Mouse (Mus musculus): ENCODE data around the gene Pla2g3.
A peak's percentile ranks its signal among the peaks of the same experiment; 100 is the strongest.

Pla2g3 gene

GRCm38 (mm10) chr11:3538341-3538740 is 50.3 kb downstream of the Pla2g3 start:
- DNase-seq (ENCODE audit: low spot score): no peak

GRCm38 (mm10) chr11:3539111-3539825 is 51.2 kb downstream of the Pla2g3 start:
- DNase-seq (ENCODE audit: low spot score): peak; percentile 99

DNA sequence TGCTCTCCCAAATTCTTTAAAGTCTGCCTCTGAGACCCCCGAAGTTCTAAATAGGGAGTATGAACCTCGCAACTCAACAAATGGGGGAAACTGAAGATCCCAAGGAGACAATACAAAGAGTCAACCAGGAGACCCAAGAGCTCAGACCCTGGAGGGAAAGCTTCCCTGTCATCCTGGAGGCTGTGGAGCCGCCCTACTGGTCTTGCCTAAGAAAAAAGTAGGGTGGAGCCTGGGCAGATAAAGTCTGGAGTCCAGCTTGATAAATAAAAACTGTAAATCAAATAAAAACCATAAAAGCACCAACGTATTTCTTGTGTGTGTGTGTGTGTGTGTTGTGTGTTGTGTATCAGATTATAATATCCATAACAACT is 51.7 kb downstream of the Pla2g3 start:
- DNase-seq (ENCODE audit: low spot score): peak; percentile 16

DNA sequence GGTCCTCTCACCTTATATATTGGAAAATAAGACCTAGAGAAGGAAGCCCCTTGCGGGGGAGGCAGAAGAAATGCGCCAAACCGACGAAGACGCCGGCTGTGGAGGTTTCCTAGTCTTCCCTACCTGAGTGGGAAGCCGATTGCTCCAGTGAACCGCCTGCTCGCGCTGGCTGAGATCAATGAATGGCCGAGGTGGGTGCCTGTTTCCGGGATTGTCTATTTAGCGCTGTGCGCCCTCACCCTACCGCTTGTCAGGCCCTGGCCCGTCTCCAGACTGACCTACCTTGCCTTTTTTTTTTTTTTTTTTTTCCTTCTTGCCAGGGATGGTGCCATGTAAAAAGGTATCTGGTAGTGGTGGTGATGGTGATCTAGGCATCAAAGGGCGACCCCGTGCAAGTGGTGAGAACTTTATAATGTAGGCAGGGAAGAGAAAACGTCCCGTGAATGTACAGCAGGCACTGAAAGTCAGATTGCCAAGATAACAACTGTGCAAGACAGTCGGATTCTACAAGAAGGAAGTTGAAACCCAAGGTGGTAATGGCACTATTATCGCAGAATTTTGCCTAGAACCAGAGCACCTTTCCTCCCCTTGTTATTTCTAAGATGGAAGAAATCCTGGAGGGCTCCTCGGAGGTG is 52.5 kb downstream of the Pla2g3 start, which contains the start of gene Smtn:
TSS of gene Smtn (minus strand) at position 162 of the 635 bp plus-strand sequence.
- no peak for DNase-seq (ENCODE audit: low spot score)

DNA sequence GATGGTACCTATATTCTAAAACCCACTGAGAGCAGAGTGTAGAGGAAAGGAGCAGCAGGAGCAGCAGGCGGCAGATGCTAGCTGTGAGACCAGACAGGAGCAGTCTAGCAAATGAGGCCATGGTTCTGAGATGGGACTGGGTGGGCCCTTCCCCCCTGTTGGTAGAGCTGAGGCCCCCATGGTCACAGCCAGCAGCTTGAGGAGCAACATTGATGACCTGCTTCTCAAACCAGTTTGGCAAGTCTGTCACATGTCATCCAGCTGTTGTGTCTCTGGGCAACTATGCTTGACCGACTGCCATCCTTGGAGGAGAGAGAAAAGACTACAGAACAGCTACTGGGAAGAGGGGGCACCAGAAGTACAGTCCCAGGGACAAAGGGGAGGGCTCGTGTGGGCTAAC is 53.8 kb downstream of the Pla2g3 start:
- DNase-seq (ENCODE audit: low spot score): no peak

GRCm38 (mm10) chr11:3543001-3543400 is 54.9 kb downstream of the Pla2g3 start:
- no peak for DNase-seq (ENCODE audit: low spot score)

DNA sequence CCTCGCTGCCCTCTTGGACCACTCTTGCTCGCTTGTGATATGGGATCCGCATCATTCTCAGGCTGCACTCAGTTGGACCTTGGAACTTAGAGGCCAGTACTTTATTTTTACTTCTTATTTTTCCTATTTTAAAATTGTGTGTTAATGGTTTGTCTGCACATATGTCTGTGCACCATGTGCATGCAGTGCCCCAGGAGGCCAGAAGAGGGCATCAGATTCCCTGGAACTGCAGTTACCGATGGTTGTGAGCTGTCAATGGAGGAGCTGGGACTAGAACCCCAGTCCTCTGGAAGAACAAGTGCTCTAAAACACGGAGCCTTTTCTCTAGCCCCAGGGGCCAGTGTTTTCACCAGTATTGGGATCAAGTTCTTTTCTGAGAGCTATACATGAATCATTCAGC is 56.3 kb downstream of the Pla2g3 start:
- no peak for DNase-seq (ENCODE audit: low spot score)

- DNase-seq (ENCODE audit: low spot score): no peak
Observed at GRCm38 (mm10) chr11:3545531-3546241, 57.6 kb downstream of the Pla2g3 start.

DNA sequence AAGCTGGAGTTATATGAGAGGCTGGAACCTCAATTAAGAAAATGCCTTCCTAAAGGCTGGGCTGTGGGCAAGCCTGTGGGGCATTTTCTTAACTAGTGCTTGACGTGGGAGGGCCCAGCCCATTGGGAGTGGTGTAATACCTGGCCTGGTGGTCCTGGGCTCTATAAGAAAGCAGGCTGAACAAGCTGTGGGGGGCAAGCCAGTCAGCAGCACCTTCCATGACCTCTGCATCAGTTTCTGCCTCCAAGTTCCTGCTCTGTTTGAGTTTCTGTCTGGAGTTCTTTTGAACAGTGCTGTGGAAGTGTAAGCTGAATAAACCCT is 58.1 kb downstream of the Pla2g3 start:
- no peak for DNase-seq (ENCODE audit: low spot score)

DNA sequence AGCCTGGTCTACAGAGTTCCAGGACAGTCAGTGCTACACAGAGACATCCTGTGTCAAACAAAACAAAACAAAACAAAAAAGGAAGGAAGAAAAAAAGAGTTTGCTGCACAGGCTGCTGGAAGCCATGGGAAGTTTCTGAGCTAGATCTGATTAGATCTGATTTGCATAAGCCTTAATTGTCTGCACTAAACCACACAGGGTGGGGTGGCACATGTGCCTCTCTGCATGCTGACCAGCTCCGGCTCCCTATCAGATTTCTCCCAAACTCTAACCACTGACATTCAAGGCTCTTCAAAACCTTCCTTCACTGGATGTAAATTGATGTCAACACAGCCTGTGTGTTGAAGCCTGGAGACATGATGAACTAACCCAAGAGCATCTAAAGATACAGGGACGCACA is 59.0 kb downstream of the Pla2g3 start:
- no peak for DNase-seq (ENCODE audit: low spot score)

- DNase-seq (ENCODE audit: low spot score): peak; percentile 54
Observed at GRCm38 (mm10) chr11:3547969-3548368, 59.9 kb downstream of the Pla2g3 start.

GRCm38 (mm10) chr11:3548564-3549295 is 60.6 kb downstream of the Pla2g3 start:
- no peak for DNase-seq (ENCODE audit: low spot score)
